ENCODE assay signal across 10 mouse cellular contexts in genomic region chr9:103469516-103469915, GRCm38 (mm10). TPM values are rescaled to one million over a fixed set of nuclear protein-coding genes. Genes with fewer than 3 reads are reported as not detected.
DNase-seq lines count a peak whose midpoint lies in the region; TF ChIP-seq lines count a peak whose summit lies in the region.
"Had no signal": no experiment of that assay in that cellular context is flagged by ENCODE, and none has a peak within 500 bp of the region (broad histone marks: within the 10 kb centered on the region; RNA-seq: fewer than 3 reads in every experiment).

No protein-coding gene starts in this region.

- DNase-seq in cerebellum, adult 2 months = no peak
- DNase-seq in cerebellum, adult 11 months = no peak
- no peak for DNase-seq in left cerebral cortex, adult 2 months (ENCODE audit: extremely low spot score in 1 of 2, low spot score in 2 of 2)
- no peak for DNase-seq in left cerebral cortex, postnatal 25 days (ENCODE audit: low spot score in 2 of 2)
- no peak for DNase-seq in urinary bladder, adult 18-20 months (ENCODE audit: low spot score in 2 of 2)
- no peak for DNase-seq in c-Kit-positive CD71-positive TER-119-positive erythroid progenitor cells, embryonic 14.5 days (ENCODE audit: low spot score)
- DNase-seq: cerebellum, adult 9-10 months had no signal

- intact Hi-C loops in left cerebral cortex, adult 2 months (cut with DNase I) = no loop called here
- intact Hi-C loops in left cerebral cortex, postnatal 25 days (cut with DNase I) = no loop called here

- TF ChIP-seq CTCF in cerebellum, adult 2 months (IDR thresholded peaks at IDR 0.05; ENCODE audit: borderline replicate concordance, insufficient read depth, low read depth, low read length) = peak; percentile 36; the same call in 1 of the 2 replicates
- peak; percentile 59 for TF ChIP-seq CTCF in left cerebral cortex, adult 2 months (IDR thresholded peaks at IDR 0.05)
- TF ChIP-seq CTCF in bone marrow macrophage, adult 2 months (IDR thresholded peaks at IDR 0.05; ENCODE audit: low read depth, low read length) = peak; percentile 27; the same call in 1 of the 2 replicates
- peak; percentile 33; the same call in 1 of the 2 replicates for TF ChIP-seq CTCF in small intestine, adult 2 months (IDR thresholded peaks at IDR 0.05; ENCODE audit: extremely low read depth, insufficient read length, insufficient replicate concordance, low read depth, low read length)

- 73% methylated on average over 5 of the region's 5 CpGs for WGBS in cerebellum, adult 2 months
- 58% methylated on average over 5 of the region's 5 CpGs for WGBS in small intestine, adult 2 months

- TF ChIP-seq POLR2A in cerebellum, adult 2 months (IDR thresholded peaks at IDR 0.05; ENCODE audit: borderline replicate concordance, insufficient read depth, low read length) = no peak
- no peak for TF ChIP-seq POLR2A in bone marrow macrophage, adult 2 months (IDR thresholded peaks at IDR 0.05; ENCODE audit: borderline replicate concordance, low read depth, low read length)
- TF ChIP-seq POLR2A in small intestine, adult 2 months (IDR thresholded peaks at IDR 0.05; ENCODE audit: low read depth, low read length) = no peak

- peaks cover 3% of the 10 kb centered on the region; the same call in 1 of the 2 replicates for H3K4me1 ChIP-seq in cerebellum, adult 2 months (ENCODE audit: control insufficient read depth, insufficient read depth, low read length)
- 0 out of 2 replicates have a peak, but pooled peaks cover 4% of the 10 kb centered on the region for H3K4me1 ChIP-seq in bone marrow macrophage, adult 2 months (ENCODE audit: control insufficient read depth, insufficient read depth, low read length)
- H3K4me1 ChIP-seq in small intestine, adult 2 months (ENCODE audit: control insufficient read depth, insufficient read depth, insufficient read length, low read length) = no peaks in the 10 kb centered on the region

- no peaks in the 10 kb centered on the region for H3K36me3 ChIP-seq in small intestine, adult 2 months (ENCODE audit: control insufficient read depth, insufficient read depth, low read length)
- H3K36me3 ChIP-seq: midbrain, embryonic 12.5 days had no signal

- no peak overlapping the region for H3K27ac ChIP-seq in cerebellum, adult 2 months (ENCODE audit: insufficient read depth, low read length)
- no peak overlapping the region for H3K27ac ChIP-seq in left cerebral cortex, adult 2 months
- no peak overlapping the region for H3K27ac ChIP-seq in bone marrow macrophage, adult 2 months (ENCODE audit: insufficient read depth, low read depth, low read length)
- H3K27ac ChIP-seq in small intestine, adult 2 months (ENCODE audit: insufficient read depth, low read depth, low read length) = no peak overlapping the region
- H3K27ac ChIP-seq: midbrain, embryonic 12.5 days had no signal

- H3K4me3 ChIP-seq in cerebellum, adult 2 months (replicated peaks; ENCODE audit: insufficient read depth, low read depth, low read length) = no peak overlapping the region
- no peak overlapping the region for H3K4me3 ChIP-seq in left cerebral cortex, adult 2 months
- H3K4me3 ChIP-seq in bone marrow macrophage, adult 2 months (ENCODE audit: insufficient read depth, low read length) = no peak overlapping the region
- H3K4me3 ChIP-seq in small intestine, adult 2 months (ENCODE audit: low read depth, low read length) = no peak overlapping the region
- H3K4me3 ChIP-seq: midbrain, embryonic 12.5 days had no signal

- no peaks in the 10 kb centered on the region for H3K27me3 ChIP-seq in cerebellum, adult 2 months (ENCODE audit: control insufficient read depth, insufficient read depth, low read length)
- H3K27me3 ChIP-seq in small intestine, adult 2 months (ENCODE audit: control insufficient read depth, insufficient read depth, low read length) = no peaks in the 10 kb centered on the region

RNA-seq across cellular contexts. Expression of gene Bfsp2, which starts 10.7 kb away (rescaled TPM):
- 7.6 and 9.2 TPM in 2 replicates for polyA plus RNA-seq in cerebellum, adult 2 months (2012; rRNA removed)
- total RNA-seq in left cerebral cortex, adult 2 months (2021) = 1 to 10 TPM; 2.6 to 3.7 TPM
- 1 to 10 TPM; 4.3 to 5.5 TPM for total RNA-seq in left cerebral cortex, postnatal 25 days (2021)
- not detected in 2 replicates for polyA plus RNA-seq in bone marrow macrophage, adult 2 months (2012; ENCODE audit: insufficient read depth, insufficient read length, missing spikeins)
- 0.18 and 1.1 TPM in 2 replicates for polyA plus RNA-seq in small intestine, adult 2 months (2012; rRNA removed)
